Mouse (Mus musculus) embryonic facial prominence, embryonic 11.5 days (tissue): Measurements from ENCODE around the gene Csta1. TPM values are rescaled to one million over a fixed set of nuclear protein-coding genes. Genes with fewer than 3 reads are reported as not detected.
"Not testable (repeated sequence)": the region's sequence is repeated elsewhere in the genome, so short reads cannot be mapped to it uniquely, and the experiment has no call there.

Source experiments
- ATAC-seq: fragments of 200-750 bp; cut with Nextera tagmentation; replicated peaks from 2 replicates; pipeline ENCODE4 v1.8.0; 2017; ENCODE audit warnings: low read depth; ENCODE audit not compliant: insufficient number of reproducible peaks, low FRiP score, low TSS enrichment
- DNase-seq: peaks from one replicate; pipeline ENCODE4 v3.0.0-alpha.2; 2015; ENCODE audit warnings: low spot score
- H3K27ac ChIP-seq: fragments of 300-500 bp; sonication (generic); replicated peaks from 2 replicates; pipeline ENCODE4 v1.5.1; 2014; ENCODE audit warnings: mild to moderate bottlenecking, low read depth, low read length, control low read depth
- H3K27me3 ChIP-seq: fragments of 300-500 bp; sonication (generic); 2 replicates; pipeline ENCODE4 v1.6.1; 2014; ENCODE audit warnings: mild to moderate bottlenecking, low read length, moderate library complexity, mixed read lengths; ENCODE audit not compliant: control insufficient read depth, insufficient read depth
- H3K36me3 ChIP-seq: fragments of 300-500 bp; sonication (generic); replicated peaks from 2 replicates; pipeline ENCODE4 v1.6.1; 2014; ENCODE audit warnings: low read depth, mild to moderate bottlenecking, low read length, moderate library complexity, mixed read lengths; ENCODE audit not compliant: control insufficient read depth, insufficient read depth
- H3K4me1 ChIP-seq: fragments of 300-500 bp; sonication (generic); 2 replicates; pipeline ENCODE4 v1.6.1; 2014; ENCODE audit warnings: low read length, mixed read lengths; ENCODE audit not compliant: control insufficient read depth, insufficient read depth
- H3K4me2 ChIP-seq: fragments of 300-500 bp; sonication (generic); 2 replicates; pipeline ENCODE4 v1.6.1; 2014; ENCODE audit warnings: low read depth, mild to moderate bottlenecking, control low read depth, low read length, moderate library complexity
- H3K4me3 ChIP-seq: fragments of 300-500 bp; sonication (generic); 2 replicates; pipeline ENCODE4 v1.5.1; 2014; ENCODE audit warnings: low read depth, low read length, control low read depth
- H3K9ac ChIP-seq: fragments of 300-500 bp; sonication (generic); replicated peaks from 2 replicates; pipeline ENCODE4 v1.6.1; 2014; ENCODE audit warnings: mild to moderate bottlenecking, control low read depth, low read length
- H3K9me3 ChIP-seq: fragments of 300-500 bp; sonication (generic); replicated peaks from 2 replicates; pipeline ENCODE4 v1.6.1; 2016; ENCODE audit warnings: mild to moderate bottlenecking, low read length, inconsistent platforms, mixed read lengths; ENCODE audit not compliant: control insufficient read depth
- WGBS: fragments of 180-500 bp; shearing (Covaris S2); extraction: QIAGEN DNeasy Blood & Tissue Kit; methylation state at CpG from one replicate; pipeline ENCODE4 v1.1.7; 2014; 5-methylcytosine and 5-hydroxymethylcytosine counted together
- polyA plus RNA-seq: library from polyadenylated mRNA; unstranded; fragments of >200 nt; fragmentation: Nextera tagmentation; extraction: Ambion mirVana; gene quantifications from 2 replicates; pipeline ENCODE4 v1.2.1, GENCODE M21; 2014

Csta1 gene
- polyA plus RNA-seq, 1 experiment from 2014 or later, result not detected

DNA sequence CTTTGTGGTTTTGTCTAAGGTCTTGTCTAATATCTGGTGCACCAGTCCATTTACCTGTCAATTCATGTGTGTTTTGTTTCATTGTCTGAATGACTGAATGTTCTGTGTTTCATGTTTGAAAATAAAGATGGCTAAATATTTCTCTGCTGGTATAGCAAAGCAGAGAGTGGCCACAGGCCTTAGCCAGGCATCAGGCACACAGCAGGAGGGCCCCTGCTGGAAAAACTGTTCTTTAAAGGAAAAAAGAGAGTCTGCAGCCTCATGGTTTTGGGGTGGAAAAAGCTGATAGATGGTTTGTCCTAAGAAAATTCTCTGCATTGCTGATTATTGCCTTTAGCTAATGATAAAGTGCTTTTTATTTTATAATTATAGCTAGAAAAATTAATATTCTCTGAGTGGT, 19.6 kb downstream of the Csta1 start:
- not testable (repeated sequence) for H3K27me3 ChIP-seq, DNase-seq, H3K4me1 ChIP-seq, ATAC-seq, H3K9ac ChIP-seq, H3K36me3 ChIP-seq, H3K4me2 ChIP-seq, H3K9me3 ChIP-seq, H3K27ac ChIP-seq, H3K4me3 ChIP-seq

DNA sequence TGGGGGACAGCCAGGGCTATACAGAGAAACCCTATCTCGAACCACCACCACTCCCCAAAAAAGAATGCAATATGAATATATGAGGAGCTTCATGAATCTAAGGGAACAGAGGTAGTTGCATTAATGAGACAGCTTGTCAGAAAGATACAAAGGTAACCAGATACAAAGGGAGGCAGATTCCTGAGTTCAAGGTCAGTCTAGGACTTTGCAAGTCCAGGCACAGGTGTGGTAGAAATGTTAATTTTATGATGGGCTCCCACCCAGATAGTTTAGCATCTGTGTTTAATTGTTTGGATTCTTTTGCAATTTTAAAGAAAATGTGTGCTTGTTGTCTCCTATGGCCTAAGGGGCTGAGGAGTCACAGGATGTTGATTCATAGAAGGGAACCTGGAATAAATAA, 28.8 kb downstream of the Csta1 start:
- DNase-seq (no peak), ATAC-seq (no peak)
- Histone ChIP-seq H3K4me1 (no peaks in the 10 kb centered on the region), H3K4me3 (no peak overlapping the region), H3K9ac (no peak overlapping the region), H3K27me3 (no peaks in the 10 kb centered on the region), H3K36me3 (no peaks in the 10 kb centered on the region), H3K9me3 (no peaks in the 10 kb centered on the region), H3K4me2 (no peak overlapping the region), H3K27ac (no peak overlapping the region)
- WGBS, result 75% methylated on average over 1 of the region's 1 CpGs

DNA sequence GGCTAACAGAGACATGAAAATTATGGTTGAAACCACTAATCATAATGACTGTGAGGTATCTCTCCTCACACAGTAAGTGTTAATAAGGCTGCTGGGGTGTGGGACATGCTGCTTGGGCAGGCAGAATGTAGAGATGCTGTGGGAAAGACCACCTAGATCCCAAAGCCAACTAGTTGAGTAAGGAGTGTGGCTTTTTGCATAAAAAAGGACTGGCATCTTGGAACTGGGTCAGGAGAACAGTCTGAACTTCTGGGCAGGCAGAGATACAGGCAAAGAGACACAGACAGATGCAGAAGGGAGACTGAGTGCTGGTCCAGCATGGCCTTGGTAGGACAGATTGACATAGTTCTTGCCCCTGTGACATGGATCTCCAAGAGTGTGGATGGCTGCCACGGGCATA, 29.5 kb downstream of the Csta1 start:
- Histone ChIP-seq H3K4me1 (no peaks in the 10 kb centered on the region), H3K4me2 (no peak overlapping the region), H3K27me3 (no peaks in the 10 kb centered on the region), H3K27ac (no peak overlapping the region), H3K9ac (no peak overlapping the region), H3K9me3 (no peaks in the 10 kb centered on the region), H3K4me3 (no peak overlapping the region), H3K36me3 (no peaks in the 10 kb centered on the region)
- ATAC-seq (no peak), DNase-seq (no peak)
- 87% methylated on average over 1 of the region's 1 CpGs for WGBS

DNA sequence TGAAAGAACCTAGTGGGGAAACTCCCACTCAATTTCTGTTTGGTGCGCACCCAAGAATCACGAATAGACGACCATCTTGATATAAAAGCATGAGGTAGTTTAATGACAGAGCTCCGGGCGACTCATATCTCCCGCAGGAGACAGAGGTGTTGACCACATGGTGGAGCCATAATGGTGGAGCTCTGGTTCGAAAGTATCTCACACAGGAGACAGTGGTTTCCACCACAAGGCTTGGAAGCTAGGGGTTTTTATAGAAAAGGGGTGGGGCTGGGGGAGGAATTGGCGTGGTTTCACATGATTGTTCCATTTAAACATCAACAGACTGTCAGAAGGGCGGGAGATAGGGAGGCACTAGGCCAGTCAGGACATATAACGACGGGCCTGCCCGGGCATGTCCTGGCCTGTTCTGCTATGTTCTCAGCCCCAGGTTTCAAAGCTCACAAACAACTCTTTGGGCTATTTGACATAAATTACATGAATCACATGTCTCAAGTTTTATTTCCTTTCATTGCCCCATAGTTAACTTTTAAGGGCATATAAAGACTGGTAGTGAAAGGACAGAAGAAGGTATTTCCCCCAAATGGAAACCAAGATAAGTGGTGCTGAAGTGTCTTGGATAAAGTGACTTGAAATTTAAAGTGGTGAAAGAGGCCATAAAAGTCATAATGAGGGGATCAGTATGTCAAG, 33.1 kb downstream of the Csta1 start:
- H3K27ac ChIP-seq, H3K9ac ChIP-seq, H3K4me1 ChIP-seq, ATAC-seq, H3K27me3 ChIP-seq, H3K36me3 ChIP-seq, H3K4me3 ChIP-seq, H3K4me2 ChIP-seq, H3K9me3 ChIP-seq, DNase-seq: not testable (repeated sequence)
- 92% methylated on average over 12 of the region's 12 CpGs for WGBS

DNA sequence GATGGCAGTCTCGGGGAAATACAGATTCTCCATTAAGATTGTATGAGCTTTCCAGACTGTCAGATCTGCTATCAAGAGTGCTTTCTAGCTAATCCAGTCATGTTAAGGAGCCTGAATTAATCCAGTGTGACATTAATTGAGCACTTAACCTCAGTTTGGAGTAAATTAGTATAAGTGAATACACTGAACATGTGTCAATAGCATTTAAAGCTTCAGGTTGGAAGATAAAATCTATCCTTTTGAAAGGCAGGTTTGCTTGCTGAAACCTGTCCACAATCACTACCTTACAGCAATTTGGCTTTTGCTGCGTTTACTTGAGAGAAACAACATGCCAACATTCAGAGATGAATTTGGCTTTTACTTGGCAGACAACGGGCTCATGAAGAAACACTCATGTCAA, 37.0 kb downstream of the Csta1 start:
- DNase-seq (no peak), ATAC-seq (no peak)
- Histone ChIP-seq H3K36me3 (no peaks in the 10 kb centered on the region), H3K4me2 (no peak overlapping the region), H3K4me1 (no peaks in the 10 kb centered on the region), H3K27me3 (no peaks in the 10 kb centered on the region), H3K9me3 (no peaks in the 10 kb centered on the region), H3K9ac (no peak overlapping the region), H3K4me3 (no peak overlapping the region), H3K27ac (no peak overlapping the region)
- 88% methylated on average over 3 of the region's 3 CpGs for WGBS

DNA sequence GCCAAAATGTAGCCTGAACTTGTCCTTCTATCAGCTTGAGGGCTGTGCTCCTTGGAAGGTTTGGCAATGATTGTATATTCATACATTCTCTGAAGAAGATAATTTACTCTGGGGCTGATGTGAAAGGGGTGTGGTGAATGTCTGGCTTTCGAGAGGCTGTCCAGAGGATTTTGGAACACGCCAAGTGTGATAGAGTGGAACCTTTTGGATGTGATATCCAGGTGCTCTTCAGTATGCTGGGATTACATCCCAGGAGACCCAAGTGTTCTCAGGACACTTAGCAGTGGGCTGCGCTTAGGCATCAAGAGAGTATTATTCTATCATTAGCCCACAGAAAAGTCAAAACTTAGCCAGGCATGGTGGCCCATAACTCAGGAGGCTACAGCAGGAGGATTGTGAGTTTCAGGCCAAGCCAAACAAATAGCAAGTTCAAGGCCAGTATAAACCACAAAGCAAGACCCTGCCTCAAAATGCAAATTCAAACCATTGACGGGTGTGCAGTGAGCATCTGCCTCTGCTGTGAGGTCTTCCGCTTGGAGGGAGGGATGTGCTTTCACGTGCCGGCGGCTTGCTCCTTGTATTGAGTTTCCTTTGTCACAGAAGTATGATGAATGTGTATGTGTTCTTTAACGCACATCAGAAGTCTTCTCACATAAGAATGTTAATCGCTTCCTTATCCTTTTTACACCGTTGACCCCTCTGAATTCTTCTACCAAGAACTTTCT, 40.1 kb downstream of the Csta1 start:
- H3K27me3 ChIP-seq, result no peaks in the 10 kb centered on the region
- no peaks in the 10 kb centered on the region for H3K36me3 ChIP-seq
- H3K9ac ChIP-seq, result no peak overlapping the region
- no peak overlapping the region for H3K4me3 ChIP-seq
- H3K27ac ChIP-seq, result no peak overlapping the region
- H3K9me3 ChIP-seq, result no peaks in the 10 kb centered on the region
- DNase-seq (no peak), ATAC-seq (no peak)
- H3K4me2 ChIP-seq, result no peak overlapping the region
- H3K4me1 ChIP-seq, result no peaks in the 10 kb centered on the region
- 85% methylated on average over 11 of the region's 11 CpGs for WGBS

DNA sequence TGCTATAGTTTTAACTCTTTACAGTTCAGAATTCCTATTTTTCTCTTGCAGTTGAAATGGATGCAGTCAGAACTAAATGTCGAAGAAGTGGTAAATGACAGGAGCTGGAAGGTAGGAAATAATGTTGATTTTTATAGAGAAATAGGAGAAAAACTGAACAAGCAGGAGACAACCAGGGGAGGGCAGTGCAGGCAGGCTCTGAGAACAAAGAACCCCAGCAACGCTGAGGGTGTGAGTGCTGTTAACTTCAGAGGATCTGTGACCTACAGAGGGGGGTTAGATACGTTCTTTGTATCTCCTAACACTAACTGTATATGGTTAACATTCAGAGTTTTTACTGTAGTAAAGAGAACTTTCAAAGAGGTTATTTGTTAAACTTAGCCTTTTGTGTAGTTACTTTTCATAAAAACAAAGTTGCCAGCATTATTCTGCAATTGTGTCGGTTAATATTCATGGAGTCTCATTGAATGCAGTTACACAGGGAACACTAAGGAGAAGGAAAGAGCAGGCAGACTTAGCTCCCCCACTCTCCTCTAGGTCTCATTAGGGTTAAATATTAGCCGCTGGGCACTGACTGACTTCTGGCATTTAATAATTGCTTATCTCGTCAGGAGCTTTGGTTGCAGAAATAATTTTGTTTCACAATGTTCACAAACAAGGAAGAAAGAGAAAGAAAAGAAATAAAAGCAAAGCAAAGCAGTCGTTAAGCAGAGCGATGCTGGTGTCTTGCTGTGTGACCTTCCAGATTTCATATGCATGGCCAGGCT, 41.0 kb downstream of the Csta1 start:
- WGBS, result 84% methylated on average over 8 of the region's 8 CpGs
- H3K4me1 ChIP-seq, result no peaks in the 10 kb centered on the region
- no peaks in the 10 kb centered on the region for H3K9me3 ChIP-seq
- H3K9ac ChIP-seq, result no peak overlapping the region
- H3K27me3 ChIP-seq, result no peaks in the 10 kb centered on the region
- ATAC-seq, result no peak
- H3K27ac ChIP-seq, result no peak overlapping the region
- no peak overlapping the region for H3K4me2 ChIP-seq
- no peak overlapping the region for H3K4me3 ChIP-seq
- no peaks in the 10 kb centered on the region for H3K36me3 ChIP-seq
- DNase-seq, result no peak

DNA sequence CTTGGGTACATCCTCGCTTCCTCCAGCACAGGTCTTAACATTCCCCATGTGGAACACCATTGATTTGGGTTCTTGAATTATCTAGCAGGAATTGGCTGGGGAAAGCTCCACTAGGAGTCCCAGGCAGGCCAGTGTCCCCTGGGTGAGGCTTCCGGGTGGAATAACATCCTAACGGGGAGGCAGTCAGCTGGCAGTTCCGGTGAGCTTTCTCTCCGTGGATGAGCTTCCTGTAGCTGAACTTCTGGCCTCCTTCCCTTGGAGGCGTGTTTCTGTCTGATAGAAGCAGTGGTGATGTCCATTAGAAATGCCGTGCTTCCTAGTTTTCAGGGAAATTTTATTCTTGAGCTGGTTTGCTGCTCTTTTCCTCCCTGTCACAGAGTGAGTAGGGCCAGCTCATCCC, 42.0 kb downstream of the Csta1 start:
- WGBS, result 89% methylated on average over 7 of the region's 7 CpGs
- ATAC-seq, result no peak
- no peaks in the 10 kb centered on the region for H3K36me3 ChIP-seq

More for the DNA sequence above, 42.0 kb downstream of the Csta1 start:
- H3K4me3 ChIP-seq, result no peak overlapping the region
- H3K9ac ChIP-seq, result no peak overlapping the region
- H3K27me3 ChIP-seq, result no peaks in the 10 kb centered on the region
- no peak for DNase-seq
- H3K4me1 ChIP-seq, result no peaks in the 10 kb centered on the region
- H3K4me2 ChIP-seq, result no peak overlapping the region
- H3K9me3 ChIP-seq, result no peaks in the 10 kb centered on the region
- H3K27ac ChIP-seq, result no peak overlapping the region
